Mouse (Mus musculus): ENCODE results near the gene Stk38.

DNA sequence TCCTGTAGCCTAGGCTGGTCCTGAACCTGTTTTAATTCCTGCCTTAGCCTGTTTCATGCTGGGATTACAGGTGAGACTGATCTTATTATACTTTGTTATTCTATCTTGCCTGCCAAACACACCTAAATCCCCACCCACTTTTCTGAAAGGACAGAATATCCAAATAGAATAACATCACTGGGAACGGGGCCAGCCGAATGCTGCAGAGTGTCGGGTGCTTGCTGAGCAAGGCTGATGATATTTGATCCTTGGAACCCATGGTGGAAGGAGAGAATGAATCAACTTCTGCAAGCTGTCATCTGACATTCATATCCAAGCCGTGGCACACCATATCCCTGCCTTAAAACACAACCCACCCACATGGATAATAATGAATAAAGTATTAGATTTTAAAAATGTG lies 59.1 kb downstream of the Stk38 start:
- TF ChIP-seq GATA1 (IDR thresholded peaks at IDR 0.05; ENCODE audit: low read length) (no peak), TAL1 (IDR thresholded peaks at IDR 0.05; ENCODE audit: low read length) (no peak)
